Mouse (Mus musculus) lung, postnatal 0 days (tissue): ENCODE data around the gene Mypop. TPM values are rescaled to one million over a fixed set of nuclear protein-coding genes. Genes with fewer than 3 reads are reported as not detected.
A peak's percentile ranks its signal among the peaks of the same experiment; 100 is the strongest.

Experiments
- ATAC-seq: fragments of 200-750 bp; cut with Nextera tagmentation; 2 replicates; pipeline ENCODE4 v1.8.0; 2017; ENCODE audit warnings: moderate library complexity
- DNase-seq: peaks from one replicate; pipeline ENCODE4 v3.0.0-alpha.2; 2016; ENCODE audit warnings: low spot score
- H3K27ac ChIP-seq: fragments of 300-500 bp; sonication (generic); 2 replicates; pipeline ENCODE4 v1.5.1; 2014; ENCODE audit warnings: antibody characterized with exemption, mild to moderate bottlenecking, low read length, mixed read lengths
- H3K27me3 ChIP-seq: fragments of 300-500 bp; sonication (generic); replicated peaks from 2 replicates; pipeline ENCODE4 v1.6.1; 2014; ENCODE audit warnings: low read length, mixed read lengths; ENCODE audit not compliant: insufficient read depth
- H3K36me3 ChIP-seq: fragments of 300-500 bp; sonication (generic); 2 replicates; pipeline ENCODE4 v1.6.1; 2014; ENCODE audit warnings: low read length, mixed read lengths; ENCODE audit not compliant: insufficient read depth
- H3K4me1 ChIP-seq: fragments of 300-500 bp; sonication (generic); 2 replicates; pipeline ENCODE4 v1.6.1; 2014; ENCODE audit warnings: antibody characterized with exemption, low read depth, low read length, mixed read lengths; ENCODE audit not compliant: insufficient read depth
- H3K4me2 ChIP-seq: fragments of 300-500 bp; sonication (generic); replicated peaks from 2 replicates; pipeline ENCODE4 v1.6.1; 2014; ENCODE audit warnings: low read depth, mild to moderate bottlenecking, low read length, moderate library complexity, mixed read lengths
- H3K4me3 ChIP-seq: fragments of 300-500 bp; sonication (generic); 2 replicates; pipeline ENCODE4 v1.5.1; 2014; ENCODE audit warnings: low read depth, low read length
- H3K9ac ChIP-seq: fragments of 300-500 bp; sonication (generic); replicated peaks from 2 replicates; pipeline ENCODE4 v1.6.1; 2014; ENCODE audit warnings: low read depth, mild to moderate bottlenecking
- H3K9me3 ChIP-seq: fragments of 300-500 bp; sonication (generic); 2 replicates; pipeline ENCODE4 v1.6.1; 2016; ENCODE audit warnings: low read length, mixed read lengths
- CTCF ChIP-seq: IDR thresholded peaks from 2 replicates; pipeline ENCODE4 v1.5.1; 2016; ENCODE audit warnings: antibody characterized with exemption, mild to moderate bottlenecking
- EP300 ChIP-seq: IDR thresholded peaks from 2 replicates; pipeline ENCODE4 v1.6.1; 2016; ENCODE audit warnings: antibody characterized with exemption, mild to moderate bottlenecking, control low read depth
- WGBS: fragments of 180-500 bp; shearing (Covaris S2); extraction: QIAGEN DNeasy Blood & Tissue Kit; methylation state at CpG from one replicate; pipeline ENCODE4 v1.1.7; 2014; 5-methylcytosine and 5-hydroxymethylcytosine counted together
- polyA plus RNA-seq: library from polyadenylated mRNA; unstranded; fragments of >200 nt; fragmentation: Nextera tagmentation; extraction: Ambion mirVana; gene quantifications from 2 replicates; pipeline ENCODE4 v1.2.1, GENCODE M21; 2015

Mypop gene
- polyA plus RNA-seq, 1 experiment from 2014 or later, result 2.3 TPM

DNA sequence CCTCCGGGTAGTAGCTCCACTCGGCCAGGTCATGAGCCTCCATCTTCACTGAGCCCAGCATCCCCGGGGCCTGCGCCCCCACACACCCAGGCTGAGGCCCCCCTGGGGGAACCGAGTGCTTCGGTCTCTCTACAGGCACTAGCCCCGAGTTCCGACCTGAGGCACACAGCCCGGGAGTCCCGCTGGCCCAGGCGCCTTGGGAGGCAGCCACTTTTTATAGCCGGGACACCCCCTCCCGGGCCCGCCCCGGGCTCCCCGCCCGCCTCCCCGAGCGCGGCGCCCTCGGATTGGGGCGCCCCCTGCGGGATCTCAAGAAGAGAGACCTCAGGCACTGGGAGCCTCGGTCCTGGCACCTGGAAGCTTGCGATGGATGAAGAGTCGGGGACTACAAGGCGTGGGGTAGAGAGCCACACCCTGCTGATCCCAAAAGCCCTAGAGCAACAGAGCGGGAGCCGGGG is 32.3 kb downstream of the Mypop start, which contains the start of gene Foxa3:
TSS of gene Foxa3 (minus strand) at position 182 of the 458 bp plus-strand sequence.
- H3K4me3 ChIP-seq, result peak within 1 kb of the TSS; percentile 88
- 3% methylated on average over 30 of the region's 30 CpGs for WGBS
- no peaks in the 10 kb centered on the region for H3K9me3 ChIP-seq
- H3K4me2 ChIP-seq, result peak within 1 kb of the TSS; percentile 85
- H3K36me3 ChIP-seq, result no peaks in the 10 kb centered on the region
- TF ChIP-seq EP300 (no peak), CTCF (peak; percentile 51)
- ATAC-seq (peak; percentile 46), DNase-seq (peak; percentile 61)
- H3K9ac ChIP-seq, result peak within 1 kb of the TSS; percentile 62
- peak within 1 kb of the TSS; percentile 57; the same call in 1 of the 2 replicates for H3K27ac ChIP-seq
- H3K4me1 ChIP-seq, result no peaks in the 10 kb centered on the region; the same call in 1 of the 2 replicates
- peaks cover 15% of the 10 kb centered on the region for H3K27me3 ChIP-seq

- peaks cover 15% of the 10 kb centered on the region for H3K27me3 ChIP-seq
- peak within 1 kb of the TSS; percentile 85 for H3K4me2 ChIP-seq
- peak; percentile 97 for ATAC-seq
- peak; percentile 98 for DNase-seq
- no peaks in the 10 kb centered on the region; the same call in 1 of the 2 replicates for H3K4me1 ChIP-seq
- H3K4me3 ChIP-seq, result peak within 1 kb of the TSS; percentile 88
- H3K36me3 ChIP-seq, result 0 out of 2 replicates have a peak, but pooled peaks cover 5% of the 10 kb centered on the region
- peak within 1 kb of the TSS; percentile 57; the same call in 1 of the 2 replicates for H3K27ac ChIP-seq
- WGBS, result 0% methylated on average over 43 of the region's 50 CpGs
- peak within 1 kb of the TSS; percentile 62 for H3K9ac ChIP-seq
- TF ChIP-seq EP300 (no peak), CTCF (no peak)
- no peaks in the 10 kb centered on the region for H3K9me3 ChIP-seq
These were observed 33.1 kb downstream of the Mypop start, which contains the start of gene Sympk for GRCm38 (mm10) chr7:19024096-19024506. Gene Sympk (plus strand): TSS chr7:19024377.

- peak overlapping the region; percentile 85 for H3K4me2 ChIP-seq
- peaks cover 9% of the 10 kb centered on the region; the same call in 1 of the 2 replicates for H3K36me3 ChIP-seq
- peak overlapping the region; percentile 57; the same call in 1 of the 2 replicates for H3K27ac ChIP-seq
- peak overlapping the region; percentile 88 for H3K4me3 ChIP-seq
- TF ChIP-seq CTCF (no peak), EP300 (no peak)
- peaks cover 15% of the 10 kb centered on the region for H3K27me3 ChIP-seq
- no peaks in the 10 kb centered on the region; the same call in 1 of the 2 replicates for H3K4me1 ChIP-seq
- peak overlapping the region; percentile 62 for H3K9ac ChIP-seq
- H3K9me3 ChIP-seq, result no peaks in the 10 kb centered on the region
- peak; percentile 42 for DNase-seq
- 1% methylated on average over 28 of the region's 36 CpGs for WGBS
- ATAC-seq, result peak; percentile 14
These were observed 33.7 kb downstream of the Mypop start for GRCm38 (mm10) chr7:19024581-19025255.

DNA sequence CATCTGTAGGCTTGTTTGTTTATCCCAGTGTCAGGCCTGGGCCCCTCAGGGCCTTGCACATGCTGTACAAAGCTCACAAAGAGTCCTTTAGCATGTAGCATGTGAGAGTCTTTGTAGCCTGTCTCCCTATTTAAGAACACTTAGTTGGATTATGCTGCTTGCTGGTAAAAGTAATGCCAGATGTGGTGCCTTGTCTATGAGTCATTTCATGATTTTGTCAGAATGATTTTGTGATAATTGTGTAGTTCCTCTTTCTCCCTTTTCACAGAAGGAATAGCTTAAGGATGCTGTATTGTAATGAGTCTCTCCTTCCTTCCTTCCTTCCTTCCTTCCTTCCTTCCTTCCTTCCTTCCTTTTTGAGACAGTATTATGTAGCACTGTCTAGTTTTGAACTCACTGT is 37.0 kb downstream of the Mypop start:
- TF ChIP-seq EP300 (no peak), CTCF (no peak)
- Histone ChIP-seq H3K9ac (no peak overlapping the region), H3K36me3 (peaks cover 29% of the 10 kb centered on the region; the same call in 1 of the 2 replicates), H3K4me3 (no peak overlapping the region), H3K27ac (no peak overlapping the region), H3K4me1 (no peaks in the 10 kb centered on the region; the same call in 1 of the 2 replicates), H3K9me3 (no peaks in the 10 kb centered on the region), H3K4me2 (no peak overlapping the region), H3K27me3 (peaks cover 8% of the 10 kb centered on the region)
- DNase-seq, result no peak
- ATAC-seq, result no peak

DNA sequence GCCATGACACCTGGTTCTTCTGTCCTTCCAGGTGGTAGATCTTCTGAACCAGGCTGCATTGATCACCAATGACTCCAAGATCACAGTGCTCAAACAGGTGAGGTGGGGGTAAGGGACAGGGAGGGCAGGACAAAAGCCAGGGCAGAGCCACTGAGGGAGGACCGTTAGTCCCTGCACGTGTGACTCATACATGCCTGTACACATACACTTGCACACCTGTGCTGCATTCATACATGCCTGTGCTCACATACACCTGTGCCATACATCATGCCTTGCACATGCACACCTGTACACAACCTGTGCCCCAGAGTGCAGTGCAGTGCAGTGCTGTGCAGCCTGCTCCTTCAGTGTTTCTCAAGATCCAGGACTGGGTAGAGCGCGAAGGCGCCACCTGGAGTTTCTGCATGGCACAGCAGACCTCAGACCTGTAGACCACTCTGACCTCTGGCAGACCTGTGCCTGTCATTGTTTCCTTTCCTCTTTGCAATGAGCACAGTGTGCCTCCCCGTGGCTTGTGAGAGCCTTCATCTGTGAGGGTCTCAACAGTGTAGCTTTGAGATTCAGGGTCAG is 38.1 kb downstream of the Mypop start:
- TF ChIP-seq CTCF, result peak; percentile 85
- no peak for TF ChIP-seq EP300
- DNase-seq, result peak; percentile 72
- peak; percentile 65 for ATAC-seq
- H3K9me3 ChIP-seq, result no peaks in the 10 kb centered on the region
- no peak overlapping the region for H3K4me2 ChIP-seq
- H3K36me3 ChIP-seq, result peaks cover 33% of the 10 kb centered on the region; the same call in 1 of the 2 replicates
- WGBS, result 59% methylated on average over 6 of the region's 6 CpGs
- H3K27me3 ChIP-seq, result no peaks in the 10 kb centered on the region
- no peaks in the 10 kb centered on the region; the same call in 1 of the 2 replicates for H3K4me1 ChIP-seq
- no peak overlapping the region for H3K9ac ChIP-seq
- no peak overlapping the region for H3K27ac ChIP-seq
- no peak overlapping the region for H3K4me3 ChIP-seq

GRCm38 (mm10) chr7:19031641-19032040 is 40.6 kb downstream of the Mypop start:
- no peak for ATAC-seq
- no peaks in the 10 kb centered on the region for H3K27me3 ChIP-seq
- no peaks in the 10 kb centered on the region for H3K4me1 ChIP-seq
- no peaks in the 10 kb centered on the region for H3K9me3 ChIP-seq
- 76% methylated on average over 4 of the region's 4 CpGs for WGBS
- DNase-seq, result no peak
- peaks cover 54% of the 10 kb centered on the region for H3K36me3 ChIP-seq
- no peak overlapping the region for H3K9ac ChIP-seq
- no peak overlapping the region for H3K27ac ChIP-seq
- TF ChIP-seq EP300 (no peak), CTCF (no peak)
- H3K4me3 ChIP-seq, result no peak overlapping the region
- H3K4me2 ChIP-seq, result no peak overlapping the region
